Mouse (Mus musculus): ENCODE results near the gene Asb14.
"Not testable (repeated sequence)": the region's sequence is repeated elsewhere in the genome, so short reads cannot be mapped to it uniquely, and the experiment has no call there.

Asb14 gene

DNA sequence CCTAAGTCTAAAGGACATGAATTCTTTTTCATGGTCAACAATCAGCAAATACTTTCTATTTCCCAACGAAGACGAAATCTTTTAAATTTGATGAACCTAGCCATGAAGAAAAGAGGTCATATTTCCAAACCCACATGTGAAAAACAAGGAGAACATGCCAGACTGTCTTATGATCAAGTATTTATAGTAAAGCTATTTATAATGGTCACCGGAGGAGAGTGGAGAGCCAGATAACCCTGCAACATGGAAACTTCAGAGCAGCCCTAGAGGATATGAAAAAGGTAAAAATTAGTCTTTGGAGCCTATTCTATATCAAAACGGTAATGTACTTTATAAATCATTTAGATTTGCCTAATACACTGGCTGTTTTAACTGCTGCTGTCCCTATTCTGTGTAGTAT, at the start of gene Asb14:
TSS of gene Asb14 (plus strand) at position 166 of the 400 bp plus-strand sequence.
- no peak for DNase-seq

DNA sequence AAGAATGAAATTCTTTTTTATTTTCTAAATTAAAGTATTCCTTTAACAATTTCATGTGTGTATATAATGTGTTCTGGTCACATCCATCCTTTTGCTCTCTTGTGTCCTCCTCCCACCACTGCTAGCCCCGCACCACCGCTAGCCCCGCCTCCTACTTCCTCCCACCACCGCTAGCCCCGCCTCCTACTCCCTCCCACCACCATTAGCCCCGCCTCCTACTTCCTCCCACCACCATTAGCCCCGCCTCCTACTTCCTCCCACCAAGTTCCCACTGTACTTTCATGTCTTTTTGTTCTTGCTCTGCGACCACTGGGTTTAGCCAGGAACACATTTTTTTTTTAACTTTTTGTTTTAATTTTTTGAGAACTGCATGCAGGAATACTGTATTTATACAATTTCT, 41.3 kb upstream of the Asb14 start:
- DNase-seq = no peak

DNA sequence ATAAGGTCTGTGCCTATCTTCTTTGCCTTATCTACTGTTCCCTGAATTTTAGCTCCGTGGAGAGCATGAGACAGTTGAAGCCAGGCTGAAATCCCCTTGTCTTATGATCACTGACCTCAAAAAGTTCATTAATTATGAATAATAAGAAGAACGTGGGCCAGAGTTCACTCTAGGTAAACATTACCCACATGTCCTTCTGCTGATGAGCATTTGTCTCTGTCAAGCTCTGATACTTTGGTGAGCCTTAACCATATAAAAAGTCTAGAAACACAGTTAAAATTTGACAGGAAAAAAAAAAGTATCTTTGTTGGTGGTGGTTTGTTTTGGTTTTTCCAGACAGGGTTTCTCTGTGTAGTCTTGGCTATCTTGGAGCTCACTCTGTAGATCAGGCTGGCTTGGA, 40.3 kb upstream of the Asb14 start:
- no peak for DNase-seq

DNA sequence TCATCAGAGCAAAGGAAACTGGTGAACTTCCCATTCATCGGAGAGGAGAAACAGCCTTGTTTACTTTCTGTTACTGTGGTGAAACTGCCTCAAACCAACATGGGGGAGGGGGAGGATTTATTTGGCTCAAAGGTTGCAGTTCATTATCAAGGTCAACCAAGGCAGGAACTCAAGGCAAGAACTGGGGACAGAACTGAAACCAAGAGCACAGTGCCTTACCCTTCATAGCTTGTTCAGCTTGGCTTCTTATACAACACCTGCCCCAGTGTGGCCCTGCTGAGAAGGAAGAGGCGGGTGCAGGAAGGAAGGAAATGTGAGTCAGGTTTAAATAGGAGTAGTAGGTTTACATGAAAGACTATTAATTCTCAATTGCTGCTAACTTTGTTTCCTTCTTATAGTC, 36.0 kb upstream of the Asb14 start:
- no peak for DNase-seq

DNA sequence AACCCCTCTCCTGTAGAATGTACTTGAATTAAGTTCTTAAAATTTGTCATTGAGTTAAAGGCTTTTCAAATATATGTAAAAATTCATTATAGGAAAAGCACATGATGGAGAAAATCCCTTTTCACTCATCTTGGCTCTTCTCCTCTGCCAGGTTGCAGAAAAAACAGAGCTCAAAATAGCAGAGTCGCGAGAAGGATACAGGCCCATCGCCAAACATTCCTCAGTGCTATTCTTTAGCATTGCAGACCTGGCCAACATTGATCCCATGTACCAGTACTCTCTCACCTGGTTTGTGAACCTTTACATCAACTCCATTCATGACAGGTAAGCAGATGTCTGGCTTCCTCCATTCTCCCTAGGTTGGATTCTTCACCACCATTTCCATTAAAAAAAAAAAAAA, 35.3 kb upstream of the Asb14 start:
- DNase-seq = no peak

DNA sequence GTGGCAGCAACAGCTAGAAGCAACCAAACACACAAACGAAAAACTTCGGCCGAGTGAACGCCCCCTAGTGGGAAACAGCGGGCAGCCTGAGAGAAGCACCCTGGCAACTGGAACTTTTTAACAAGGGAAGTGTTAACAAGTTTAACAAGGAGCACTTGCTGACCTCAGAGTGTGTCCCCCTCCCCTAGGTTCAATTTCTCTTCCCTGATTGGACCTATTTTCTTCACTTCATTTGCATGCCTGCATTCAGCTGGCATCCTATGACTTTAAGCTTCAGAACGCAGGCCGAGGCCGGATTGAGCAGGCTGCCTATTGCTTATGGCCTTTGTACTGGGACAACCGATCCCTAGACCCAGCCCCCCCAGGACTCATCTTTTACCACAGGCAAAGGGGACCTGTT, 27.0 kb upstream of the Asb14 start:
- no peak for DNase-seq

DNA sequence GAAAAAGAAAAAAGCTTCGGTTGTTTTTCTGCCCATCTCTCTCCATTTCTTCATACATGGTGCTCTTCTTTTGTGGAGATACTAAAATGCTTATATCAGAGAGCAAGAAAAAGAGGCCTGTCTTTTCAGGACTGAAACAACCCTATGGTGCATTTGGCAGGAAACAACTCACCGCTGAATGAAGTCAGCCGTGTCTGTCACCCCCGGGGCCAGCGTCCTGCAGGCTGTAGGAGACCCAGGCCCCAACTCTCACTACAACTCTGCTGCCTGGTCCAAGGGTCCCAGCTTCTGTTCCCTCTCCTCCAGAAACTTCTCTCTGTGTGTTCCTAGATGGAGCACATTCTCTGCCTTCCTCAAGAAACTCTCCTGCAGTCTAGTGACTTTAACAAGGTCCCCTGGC, 26.1 kb upstream of the Asb14 start:
- no peak for DNase-seq

DNA sequence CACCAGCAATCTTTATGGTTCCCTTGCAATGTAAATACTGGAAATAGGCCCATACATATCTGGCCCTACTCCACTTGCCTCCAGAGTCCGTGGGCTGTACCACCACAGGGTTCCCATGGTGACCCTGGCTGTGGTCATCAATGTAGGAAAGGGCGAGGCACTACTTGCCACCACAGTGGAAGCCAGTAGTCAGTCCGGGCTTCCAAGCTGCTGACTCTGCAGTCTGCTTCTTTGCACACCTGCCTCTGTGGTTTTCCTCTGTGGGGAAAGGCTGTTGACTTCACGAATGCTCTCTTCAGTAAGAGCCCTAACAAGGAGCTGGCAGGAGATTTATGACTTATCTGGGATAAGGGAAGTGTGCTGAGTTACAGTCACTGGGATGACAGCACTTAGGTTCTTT, 15.6 kb upstream of the Asb14 start:
- no peak for DNase-seq

DNA sequence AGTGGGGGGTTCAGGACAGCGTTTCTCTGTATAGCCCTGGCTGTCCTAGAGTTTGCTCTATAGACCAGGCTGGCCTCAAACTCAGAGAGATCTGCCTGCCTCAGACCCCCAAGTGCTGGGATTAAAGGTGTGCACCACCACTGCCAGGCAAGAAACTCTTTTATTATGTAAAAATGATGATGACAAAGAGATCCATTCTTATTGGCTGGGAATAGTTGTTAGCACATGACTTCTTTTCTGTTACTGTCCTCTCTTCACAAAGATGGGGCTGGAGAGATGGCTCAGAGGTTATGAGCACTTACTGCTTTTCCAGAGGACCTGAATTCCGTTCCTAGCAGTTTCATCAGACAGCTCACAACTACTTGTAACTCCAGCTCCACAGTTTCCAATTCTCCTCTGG, 14.4 kb upstream of the Asb14 start:
- no peak for DNase-seq

DNA sequence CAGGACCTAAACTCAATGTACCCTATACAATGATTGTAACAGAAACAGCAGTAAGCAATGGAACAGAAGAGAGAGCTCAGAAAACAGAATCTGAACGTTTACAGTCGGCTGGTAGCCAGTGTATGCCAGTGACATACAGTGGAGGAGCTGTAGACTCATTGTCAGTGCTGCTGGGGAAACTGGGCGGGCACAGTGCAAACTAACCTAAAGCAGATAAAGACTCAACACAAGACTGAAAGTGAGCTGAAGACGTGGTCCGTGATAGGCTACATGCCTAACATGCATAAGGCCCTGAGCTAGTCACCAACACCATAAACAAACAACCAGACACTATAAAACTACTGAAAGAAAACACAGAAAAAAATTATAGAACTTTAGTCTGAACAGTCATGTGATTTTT, 12.7 kb upstream of the Asb14 start:
- DNase-seq = no peak

DNA sequence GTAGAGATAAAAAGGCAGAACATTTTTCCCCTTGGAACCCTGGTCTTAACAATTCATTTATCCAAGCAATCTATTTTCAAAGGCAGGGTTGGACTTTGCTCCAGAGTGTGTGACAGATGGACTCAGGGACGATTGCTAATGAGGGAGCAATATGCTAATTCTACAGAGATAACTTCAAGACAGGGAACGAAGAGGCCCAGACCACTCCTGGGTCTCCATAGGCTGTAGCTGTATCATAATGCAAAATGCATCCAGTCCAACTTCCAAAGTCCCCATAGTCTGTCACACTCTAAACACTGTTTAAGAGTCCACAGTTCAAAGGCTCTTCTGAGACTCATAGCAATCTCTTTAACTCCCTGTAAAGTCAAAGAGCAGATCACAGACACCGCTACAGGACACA, 7.1 kb upstream of the Asb14 start:
- DNase-seq = no peak

DNA sequence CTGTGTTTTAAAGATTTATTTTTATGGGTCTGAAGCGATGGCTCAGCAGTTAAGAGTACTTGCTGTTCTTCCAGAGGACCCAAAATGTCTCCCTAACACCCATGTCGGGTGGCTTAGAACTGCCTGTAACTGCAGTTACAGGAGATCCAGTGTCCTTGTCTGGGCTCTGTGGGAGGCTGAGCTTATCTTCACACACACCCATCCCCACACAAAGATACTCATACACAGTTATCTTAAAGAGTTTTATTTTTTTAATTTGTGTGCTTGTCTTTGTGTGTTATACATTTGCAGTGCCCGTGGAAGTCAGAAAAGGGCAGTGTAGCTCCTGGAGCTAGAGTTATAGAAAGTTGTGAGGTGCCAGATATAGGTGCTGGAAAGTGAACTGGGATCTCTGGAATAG, 3.6 kb upstream of the Asb14 start:
- DNase-seq = no peak

DNA sequence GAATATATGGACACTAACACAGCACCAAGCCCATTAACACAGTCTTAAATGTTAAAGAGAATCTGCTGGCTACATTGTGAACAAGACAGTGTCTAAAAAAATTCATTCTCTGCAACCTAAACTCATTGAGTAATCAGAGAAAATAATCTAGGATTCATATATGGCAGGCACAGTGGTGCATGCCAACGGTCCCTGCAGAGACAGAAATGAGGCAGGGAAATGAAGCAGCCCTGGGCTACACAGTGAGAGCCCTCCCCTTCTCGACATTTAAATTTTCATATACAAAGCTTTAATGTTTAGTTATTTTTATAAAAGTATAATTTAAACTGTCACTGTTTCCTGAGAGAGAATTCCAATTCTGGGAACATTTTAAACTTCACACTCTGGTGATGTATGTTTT, 5.1 kb downstream of the Asb14 start:
- no peak for DNase-seq

DNA sequence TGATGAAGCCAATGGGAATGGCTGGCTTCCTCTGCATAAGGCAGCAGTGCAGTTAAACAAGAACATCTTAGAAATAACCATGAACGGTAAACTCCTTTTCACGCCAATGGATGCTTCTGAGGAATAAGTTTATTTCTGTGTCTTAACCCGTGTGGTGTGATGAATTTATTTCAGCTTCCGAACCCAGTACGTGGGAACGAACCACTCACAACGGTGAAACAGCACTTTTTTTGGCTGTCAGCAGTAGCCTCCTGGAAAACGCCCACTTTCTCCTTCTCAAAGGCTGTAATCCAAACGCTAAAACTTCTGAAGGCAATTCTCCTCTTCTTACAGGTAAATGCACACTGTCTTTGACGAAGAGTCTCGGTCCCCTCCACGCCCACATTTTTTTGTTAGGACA, 6.5 kb downstream of the Asb14 start:
- peak; percentile 34 for DNase-seq

DNA sequence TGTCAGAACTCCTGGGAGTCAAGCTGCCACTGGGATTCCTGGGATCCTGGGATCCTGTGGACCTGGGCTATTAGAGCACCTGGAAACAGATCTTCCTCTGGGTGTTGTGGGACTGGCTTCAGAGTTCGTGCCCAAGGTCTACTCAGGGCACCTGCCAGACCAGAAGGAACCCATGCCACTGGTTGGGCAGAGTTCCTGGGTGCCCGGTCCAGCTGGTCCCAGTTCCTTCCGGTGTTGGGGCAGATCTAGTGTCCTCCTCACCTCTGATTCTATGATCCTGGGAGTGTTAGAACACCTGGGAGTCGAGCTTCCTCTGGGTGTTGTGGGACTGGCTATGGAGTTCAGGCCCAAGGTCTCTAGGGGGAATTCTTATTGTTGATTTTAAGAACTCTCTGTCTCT, 13.0 kb downstream of the Asb14 start:
- DNase-seq = no peak

DNA sequence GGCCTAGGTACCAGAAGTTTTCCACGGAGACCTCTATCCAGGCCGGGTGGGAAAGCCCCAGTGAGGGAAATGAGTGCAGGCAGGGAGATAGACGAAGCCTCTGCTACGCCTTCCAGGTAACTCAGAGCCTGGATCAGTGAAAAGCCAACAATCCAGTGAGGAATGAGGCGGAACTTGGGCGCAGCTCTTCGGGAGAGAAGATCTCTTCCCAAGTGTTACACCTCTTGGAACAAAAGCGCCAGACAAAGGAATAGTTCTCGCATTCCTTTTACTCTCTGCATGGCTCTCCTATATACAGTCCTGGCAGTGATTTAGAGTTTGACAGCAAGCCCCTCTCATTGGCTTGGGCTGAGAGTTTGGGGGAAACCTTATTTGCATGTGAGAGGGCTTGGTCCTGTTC, 16.1 kb downstream of the Asb14 start:
- not testable (repeated sequence) for DNase-seq

DNA sequence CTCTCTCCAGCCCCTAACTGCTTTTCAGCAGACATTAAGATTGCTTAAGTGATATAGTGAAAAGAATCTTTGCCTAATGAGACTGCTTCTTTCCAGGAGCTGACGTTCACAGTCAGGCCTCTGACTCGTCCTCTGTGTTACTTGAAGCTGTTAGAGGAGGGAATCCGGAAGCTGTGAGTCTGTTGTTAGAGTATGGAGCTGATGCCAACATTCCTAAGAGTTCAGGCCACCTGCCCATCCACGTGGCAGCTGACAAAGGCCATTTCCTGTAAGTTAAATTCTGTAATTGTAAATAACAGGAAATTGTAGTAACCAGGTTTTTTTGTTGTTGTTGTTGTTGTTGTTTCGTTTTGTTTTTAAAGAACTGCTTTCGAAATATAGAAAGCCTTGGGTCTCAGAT, 16.8 kb downstream of the Asb14 start:
- no peak for DNase-seq

DNA sequence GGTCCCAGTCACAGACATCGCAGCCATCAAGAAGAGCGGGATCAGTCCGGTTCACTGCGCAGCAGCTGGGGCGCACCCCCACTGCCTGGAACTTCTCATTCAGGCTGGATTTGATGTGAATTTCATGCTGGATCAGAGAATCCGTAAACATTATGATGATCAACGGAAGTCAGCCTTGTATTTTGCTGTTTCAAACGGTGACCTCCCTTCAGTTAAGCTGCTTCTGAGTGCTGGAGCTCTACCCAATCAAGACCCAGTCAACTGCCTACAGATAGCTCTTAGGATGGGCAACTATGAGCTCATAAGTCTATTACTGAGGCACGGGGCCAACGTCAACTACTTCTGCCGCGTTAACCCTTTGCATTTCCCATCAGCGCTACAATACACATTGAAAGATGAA, 17.5 kb downstream of the Asb14 start:
- no peak for DNase-seq

DNA sequence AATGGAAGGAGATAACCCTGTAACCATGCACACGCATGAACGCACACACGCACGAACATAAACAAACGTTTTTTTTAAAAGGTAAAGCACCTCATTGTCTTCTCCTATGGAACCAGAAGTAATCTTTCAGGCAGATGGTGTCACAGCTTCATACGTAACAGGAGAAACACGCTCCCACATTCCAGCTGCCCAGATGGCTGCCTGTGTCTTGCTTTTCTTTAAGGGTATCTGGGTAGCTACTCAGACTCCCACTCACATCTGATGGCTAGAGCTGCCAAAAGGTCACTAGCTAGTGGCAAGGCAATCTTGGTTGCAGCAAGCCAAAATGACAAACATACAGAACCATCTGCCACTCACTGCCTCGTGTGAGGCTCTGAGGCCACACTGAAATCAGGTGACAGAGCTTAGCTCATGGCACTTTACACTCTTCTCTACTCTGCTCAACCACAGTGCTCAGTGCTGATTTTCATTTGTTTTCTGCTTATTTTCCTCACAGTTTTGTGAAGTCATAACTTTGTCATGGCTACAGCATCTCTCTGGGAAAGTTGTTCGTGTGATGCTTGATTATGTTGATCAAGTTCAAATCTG, 19.4 kb downstream of the Asb14 start:
- peak; percentile 36 for DNase-seq

DNA sequence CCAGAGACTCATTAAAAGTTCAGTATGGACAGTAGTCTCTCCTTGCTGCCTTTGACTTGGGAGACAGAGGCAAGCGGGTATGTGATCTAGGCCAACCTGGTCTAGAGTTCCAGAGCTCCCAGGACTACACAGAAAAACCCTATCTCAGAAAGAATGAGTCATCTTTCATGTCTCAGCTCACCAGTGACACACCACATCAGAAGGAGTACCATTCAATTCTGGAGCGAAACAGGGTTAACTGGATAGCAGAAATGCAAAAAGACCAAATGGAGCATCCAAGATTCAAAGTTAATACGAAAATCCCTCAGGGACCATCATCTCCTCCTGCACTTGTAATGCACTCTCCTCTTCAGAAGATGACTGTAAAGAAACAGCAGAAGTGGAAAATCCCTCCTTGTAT, 25.0 kb downstream of the Asb14 start:
- no peak for DNase-seq

DNA sequence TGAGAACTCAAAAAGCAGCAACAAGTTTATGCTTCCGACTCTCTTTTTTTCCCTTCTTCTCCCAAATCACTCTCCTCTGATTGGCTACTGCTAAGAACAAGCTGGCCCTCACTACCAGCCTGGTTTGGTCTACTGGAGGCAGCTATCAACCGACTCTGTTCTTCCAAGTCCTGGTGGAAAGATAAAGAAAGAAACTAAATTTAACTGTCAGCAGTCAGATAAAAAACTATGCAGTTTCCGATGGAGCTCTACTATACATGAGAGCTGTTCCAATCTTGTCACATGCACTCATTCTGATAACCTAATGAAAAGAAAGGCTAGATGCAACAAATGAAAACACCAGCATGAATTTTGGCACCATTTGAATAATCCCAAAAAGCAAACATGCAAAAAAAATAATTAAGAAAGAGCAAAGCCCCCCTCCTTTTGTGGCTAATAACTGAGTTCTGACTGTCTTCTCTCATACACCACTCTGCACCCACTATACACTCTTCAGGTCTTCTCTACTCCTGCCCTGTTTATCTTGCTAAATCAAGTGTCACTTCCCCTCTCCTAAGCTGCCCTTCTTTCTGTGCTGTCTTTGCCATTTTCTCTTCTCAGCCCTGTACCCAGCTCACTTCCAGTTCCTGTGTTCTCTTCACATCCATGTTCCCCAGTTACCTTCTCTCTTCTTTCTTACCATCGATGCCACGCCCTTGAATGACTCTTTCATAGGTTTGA, 29.5 kb downstream of the Asb14 start:
- DNase-seq = no peak

DNA sequence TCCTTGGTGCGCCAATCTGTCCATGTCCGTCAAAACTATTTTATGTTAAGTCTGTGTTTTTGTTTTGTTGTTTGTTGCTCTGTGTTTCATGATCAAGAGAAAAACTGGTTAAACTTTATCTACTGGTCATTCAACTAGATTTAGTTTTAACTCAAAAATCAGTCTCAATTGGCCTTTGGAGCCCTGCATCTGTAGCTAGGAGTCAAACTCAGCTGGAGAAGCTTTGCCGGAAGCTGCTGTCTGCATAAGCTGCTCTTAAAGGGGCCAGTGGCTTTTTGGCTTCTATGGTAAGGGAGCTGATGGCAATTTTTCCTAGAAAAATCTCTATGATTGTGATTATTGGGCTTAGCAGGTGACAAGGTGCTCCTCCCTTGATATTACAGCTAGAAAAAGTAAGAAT, 40.5 kb downstream of the Asb14 start:
- DNase-seq = no peak

DNA sequence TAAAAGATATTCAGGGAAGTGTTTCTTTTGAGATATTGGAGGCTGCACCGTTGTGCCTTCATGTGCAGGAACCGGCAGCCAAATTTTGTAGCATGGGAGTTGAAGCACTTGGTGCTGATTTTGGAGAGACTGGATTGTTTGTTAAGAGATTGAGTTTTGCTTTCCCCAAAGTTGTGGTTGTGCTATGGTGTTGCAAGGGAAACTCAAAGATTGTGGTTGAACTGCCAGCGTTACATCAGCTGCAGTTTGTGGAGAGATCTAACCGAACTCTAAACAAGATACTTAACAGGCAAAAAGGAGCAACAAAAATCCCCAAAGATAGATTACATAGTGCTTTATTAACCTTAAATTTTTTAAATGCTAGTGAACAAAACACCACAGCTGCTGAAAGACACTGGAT, 41.2 kb downstream of the Asb14 start:
- DNase-seq = no peak

DNA sequence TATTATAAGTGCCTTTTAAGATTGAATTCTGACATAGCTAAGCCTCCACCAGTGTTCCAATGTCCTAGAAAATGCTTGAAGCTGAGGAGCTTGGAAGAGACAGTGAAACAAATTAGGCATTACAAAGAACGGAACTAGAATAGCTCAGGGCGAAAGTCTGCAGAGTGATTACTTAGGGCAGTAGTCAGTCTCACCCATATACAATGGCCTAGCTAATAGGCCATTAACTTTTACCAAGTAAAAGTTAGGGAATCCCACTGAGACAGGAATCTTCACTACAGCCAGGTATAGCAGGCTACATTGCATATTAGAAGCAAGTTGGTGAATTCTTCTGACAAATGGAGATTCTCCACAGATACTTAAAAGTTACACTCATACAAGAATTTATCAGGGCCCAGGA, 61.8 kb downstream of the Asb14 start:
- DNase-seq = not testable (repeated sequence)

DNA sequence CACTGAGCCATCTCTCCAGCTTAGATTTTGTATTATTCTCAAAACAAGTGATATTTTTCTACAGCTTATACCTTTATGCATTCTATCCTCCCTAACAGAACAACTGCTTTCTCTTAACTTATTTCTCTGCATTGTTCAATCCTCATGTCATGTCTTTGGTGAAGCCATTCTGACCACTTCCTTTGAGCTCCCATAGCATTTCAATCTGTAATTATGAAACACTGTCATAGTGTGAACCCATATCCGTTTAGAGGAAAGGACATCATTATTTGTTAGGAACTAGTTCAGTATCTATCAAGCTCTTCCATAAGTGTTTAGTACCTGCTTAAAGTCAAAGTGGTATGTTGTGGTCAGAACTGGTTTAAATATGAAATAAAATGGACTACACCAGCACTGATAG, 66.2 kb downstream of the Asb14 start:
- DNase-seq = no peak

Data from right cerebral cortex, postnatal 25 days (tissue).